Mouse (Mus musculus) embryonic fibroblast, embryonic 13.5 days (primary cell): ENCODE measurements at regions not wholly inside any gene's neighbourhood (a gene's known extent, or its start where the extent isn't known, plus 50 kb on each side); places are given as distances from the start of the nearest gene placed in this dataset.

Experiments used
- CTCF ChIP-seq: IDR thresholded peaks from 2 replicates; pipeline ENCODE4 v1.5.1; 2011; ENCODE audit warnings: mild to moderate bottlenecking, control low read depth, low read length, moderate library complexity, borderline replicate concordance; ENCODE audit not compliant: insufficient read depth
- POLR2A ChIP-seq: IDR thresholded peaks from 2 replicates; pipeline ENCODE4 v1.6.1; 2011; ENCODE audit warnings: low read depth, mild to moderate bottlenecking, control low read depth, low read length, moderate library complexity

- peak; percentile 33; the same call in 1 of the 2 replicates for TF ChIP-seq CTCF
- TF ChIP-seq POLR2A: no peak
Measured at GRCm38 (mm10) chr12:117352938-117353337, 163.3 kb upstream of the Rapgef5 start.
